Mouse (Mus musculus): Measurements from ENCODE around the gene Pld3.

GRCm38 (mm10) chr7:27506765-27507370 lies 46.1 kb downstream of the Pld3 start:
- TF ChIP-seq CTCF (conservative IDR thresholded peaks at IDR 0.05; ENCODE audit: insufficient read depth, insufficient read length, low read depth, low read length), result no peak
- TF ChIP-seq POLR2A (IDR thresholded peaks at IDR 0.05; ENCODE audit: low read depth, low read length), result no peak

Data from kidney, adult 2 months (tissue).